Mouse (Mus musculus) G1E (cell line): Measurements from ENCODE around the gene Chrnb2.

Source experiments
- CTCF ChIP-seq: IDR thresholded peaks from 2 replicates; pipeline ENCODE4 v1.5.1; 2012; ENCODE audit warnings: low read depth, low read length, inconsistent platforms, mixed read lengths
- GATA1 ChIP-seq: IDR thresholded peaks from 2 replicates; pipeline ENCODE4 v1.6.1; 2012; ENCODE audit warnings: borderline replicate concordance, low read length, inconsistent platforms, mixed read lengths

GRCm38 (mm10) chr3:89786275-89786674 lies 21.8 kb upstream of the Chrnb2 start:
- TF ChIP-seq CTCF = no peak
- no peak for TF ChIP-seq GATA1
